Mouse (Mus musculus): ENCODE measurements around the gene Tmc3.

The Tmc3 gene

DNA sequence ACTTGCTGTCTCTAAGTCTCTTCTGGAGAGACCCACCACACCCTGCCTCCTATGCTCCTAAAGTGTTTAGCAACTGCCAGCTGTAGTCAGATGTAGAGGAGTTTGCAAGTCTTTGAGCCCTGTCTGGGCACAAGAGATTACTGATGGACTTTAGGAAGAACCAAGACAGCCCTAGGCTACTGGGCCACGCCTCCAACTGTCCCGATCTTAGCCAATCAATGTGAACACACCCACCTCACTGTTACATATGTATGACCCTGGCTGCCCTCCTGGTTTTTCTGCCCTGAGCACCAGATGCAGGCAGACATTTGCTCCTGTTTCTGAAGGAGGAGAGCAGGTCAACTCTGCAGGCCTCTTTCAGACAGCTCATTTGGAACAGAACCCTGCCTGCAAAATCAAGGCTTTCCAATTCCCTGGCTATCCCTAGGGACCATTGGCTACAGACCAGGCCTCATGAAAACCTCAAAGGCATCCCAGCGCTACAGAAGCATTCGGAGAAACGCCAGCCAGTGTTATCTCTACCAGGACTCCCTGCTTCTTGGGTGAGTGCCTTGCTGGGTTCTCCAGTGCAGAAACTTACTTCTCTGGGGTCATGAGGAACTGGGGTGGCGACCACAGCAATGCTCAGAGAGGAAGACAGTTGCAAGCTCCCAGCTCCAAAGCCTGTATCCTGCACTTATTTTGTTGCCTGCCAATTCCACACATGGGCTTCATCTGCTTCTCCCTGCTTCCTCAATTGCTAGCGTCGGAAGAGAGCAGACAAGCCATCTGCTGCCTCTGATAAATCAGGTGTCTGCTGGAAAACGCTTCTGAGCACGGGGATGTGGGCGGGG lies at the start of gene Tmc3:
Gene Tmc3, plus strand, starts transcription at position 289 of the 833 bp plus-strand sequence.
- DNase-seq (ENCODE audit: low read depth, low spot score) = no peak

DNA sequence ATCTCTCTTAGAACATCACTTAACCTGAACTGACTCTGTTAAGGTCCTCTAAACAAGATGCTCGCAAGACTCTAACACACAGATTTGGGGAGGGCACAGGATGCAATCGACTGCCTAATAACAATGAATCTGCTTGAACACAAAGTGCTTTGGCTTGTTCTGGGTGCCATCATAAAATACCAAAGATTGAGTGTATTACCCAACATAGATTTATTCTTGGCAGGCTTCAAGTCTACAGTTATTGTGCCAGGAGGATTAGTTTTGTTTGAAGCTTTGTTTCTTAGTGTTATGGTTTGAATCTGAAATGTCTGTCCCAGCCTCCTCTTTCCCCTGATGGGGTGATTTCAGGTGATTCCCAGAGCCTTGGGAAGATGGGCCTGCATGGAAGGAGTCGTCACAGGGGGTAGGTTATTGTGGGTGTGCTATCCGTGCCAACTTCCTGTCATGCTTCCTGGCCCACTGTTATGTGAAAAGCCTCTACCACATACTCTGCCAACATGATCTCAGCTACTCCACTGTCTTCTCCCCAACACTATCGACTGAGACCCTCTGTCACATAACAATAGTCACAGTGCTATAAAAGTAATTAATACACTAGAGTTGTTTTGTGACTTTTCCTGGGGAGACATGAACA lies 43.1 kb upstream of the Tmc3 start:
- no peak for DNase-seq (ENCODE audit: low read depth, low spot score)

DNA sequence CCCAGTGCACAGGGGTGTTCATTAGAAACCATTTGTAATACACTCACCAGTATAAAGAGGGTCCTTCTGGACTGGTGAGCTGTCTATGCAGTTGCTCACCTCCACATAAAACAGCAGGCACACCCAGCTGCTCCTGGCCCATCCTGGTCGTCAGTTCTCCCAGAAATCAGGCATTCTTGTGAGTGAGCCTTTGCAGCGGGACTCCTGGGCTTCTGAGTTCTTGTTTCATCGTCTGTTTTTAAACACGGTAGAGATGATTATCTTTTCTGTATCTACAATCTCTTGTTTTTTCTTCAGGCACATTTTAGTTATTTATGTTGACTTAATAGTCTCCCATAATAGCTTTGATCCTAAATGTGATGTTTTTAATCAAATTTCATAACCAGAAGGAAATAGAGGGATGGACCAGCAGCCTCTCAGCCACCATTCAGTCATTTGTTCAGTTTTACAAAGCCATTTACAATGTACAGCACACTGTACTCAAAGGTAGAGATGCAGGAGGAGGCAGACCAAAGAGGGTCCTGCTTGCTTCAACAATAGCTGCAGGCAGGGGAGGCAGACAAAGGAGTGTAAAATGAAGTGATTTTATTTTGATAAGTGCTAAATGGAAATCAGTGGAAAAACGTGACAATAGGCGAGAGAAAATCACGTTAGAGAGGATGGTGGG lies 35.9 kb upstream of the Tmc3 start:
- no peak for DNase-seq (ENCODE audit: low read depth, low spot score)

DNA sequence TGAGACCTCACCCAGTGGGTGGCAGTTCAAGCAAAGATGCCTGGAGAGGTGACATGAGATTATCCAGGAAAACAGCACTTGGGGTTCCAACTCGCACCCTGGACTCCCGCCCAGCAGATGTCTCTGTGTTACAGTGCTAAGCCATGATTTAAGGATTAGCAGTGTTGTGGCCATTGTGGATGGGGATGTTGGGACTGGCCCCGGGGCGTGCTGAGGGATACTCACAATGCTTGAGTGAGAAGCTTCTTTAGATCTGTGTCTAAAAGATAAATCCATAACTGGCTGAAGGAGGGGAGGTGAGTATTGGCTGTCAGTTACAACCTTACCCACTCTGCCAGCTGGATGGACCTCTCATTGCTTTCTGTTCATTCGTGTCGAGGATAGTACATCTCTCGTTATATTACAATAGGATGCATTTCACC lies 35.4 kb upstream of the Tmc3 start:
- no peak for DNase-seq (ENCODE audit: low read depth, low spot score)

DNA sequence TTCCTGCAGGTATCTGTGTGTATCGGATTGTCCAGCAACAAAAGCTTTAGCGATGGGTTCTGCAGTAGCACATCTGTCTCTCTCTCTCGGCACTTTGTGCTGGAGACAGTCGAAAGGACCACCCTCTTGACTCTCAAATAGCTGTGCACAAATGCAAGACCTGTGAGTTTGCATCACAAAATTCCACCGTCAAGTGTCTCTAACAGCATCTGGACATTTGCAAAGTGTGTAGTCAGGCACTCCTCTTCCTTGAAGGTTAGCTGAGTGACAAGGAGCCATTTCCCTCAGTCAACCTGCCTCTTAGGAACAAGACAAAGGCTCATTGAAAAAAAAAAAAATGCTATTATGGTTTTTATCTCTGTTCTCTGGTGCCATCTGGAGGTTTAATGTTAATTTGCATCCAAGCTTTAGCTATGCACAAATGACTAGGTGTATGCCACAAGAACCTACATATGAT lies 34.7 kb upstream of the Tmc3 start:
- peak; percentile 44 for DNase-seq (ENCODE audit: low read depth, low spot score)

DNA sequence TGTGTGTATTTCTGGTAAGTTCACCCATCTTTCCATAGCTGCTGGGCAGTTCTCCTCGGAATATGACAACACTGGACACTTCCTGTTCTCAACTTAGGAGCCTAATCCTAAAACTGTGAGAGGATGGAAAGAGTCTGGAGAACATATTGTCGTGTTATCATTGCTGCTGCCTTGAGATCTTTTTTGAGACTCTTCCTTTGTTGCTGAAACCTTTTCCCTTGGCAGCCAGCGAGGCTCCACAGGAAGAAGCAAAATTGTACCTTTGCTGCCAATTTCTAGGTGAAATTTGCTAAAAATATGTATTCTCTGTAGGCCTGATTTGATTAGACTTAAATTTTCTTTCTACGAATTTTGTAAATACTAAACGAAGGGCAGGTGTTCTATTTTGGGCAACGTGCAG lies 30.2 kb upstream of the Tmc3 start:
- DNase-seq (ENCODE audit: low read depth, low spot score) = no peak

DNA sequence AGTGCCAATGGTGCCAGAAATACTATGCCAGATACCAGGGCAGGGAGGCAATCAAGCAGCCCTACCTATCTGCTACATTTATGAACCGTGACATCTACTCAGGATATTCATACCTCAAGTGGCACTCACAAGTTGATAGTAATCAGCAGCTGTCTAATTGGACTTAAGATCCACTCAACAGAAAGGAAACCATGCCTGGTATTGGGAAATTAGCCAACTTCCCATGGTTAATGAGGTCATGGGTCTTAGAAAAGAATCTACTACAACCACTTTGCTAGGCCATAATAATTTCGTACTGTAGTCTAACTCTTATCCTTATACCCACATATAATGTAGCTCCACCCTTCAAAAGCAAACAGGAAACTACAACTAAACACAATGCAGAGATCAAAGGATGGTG lies 28.2 kb upstream of the Tmc3 start:
- DNase-seq (ENCODE audit: low read depth, low spot score) = no peak

DNA sequence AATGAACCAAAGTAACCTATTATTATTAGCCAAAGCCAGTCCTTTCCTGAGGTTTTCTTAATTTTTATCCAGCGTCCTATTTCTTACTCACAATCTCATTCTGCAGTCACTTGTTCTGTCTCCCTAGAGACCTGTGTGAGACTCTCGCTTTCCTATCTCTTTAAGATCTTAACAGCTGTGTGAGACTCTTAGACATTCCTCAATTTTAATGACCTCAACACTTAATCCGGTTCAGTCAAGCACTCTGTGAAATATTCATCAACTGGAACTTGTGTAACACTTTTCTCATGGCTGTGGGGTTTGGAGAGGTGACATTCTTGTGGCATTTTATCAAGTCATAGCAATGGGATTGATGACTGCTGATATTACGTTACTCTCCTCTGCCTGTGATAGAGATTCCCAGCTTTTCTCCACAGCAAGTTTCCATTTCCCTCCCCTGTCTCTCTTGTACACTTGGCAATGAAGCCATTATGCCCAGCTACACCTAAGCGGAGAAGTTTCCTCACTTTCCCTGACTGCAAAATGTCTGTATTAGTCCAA lies 25.9 kb upstream of the Tmc3 start:
- DNase-seq (ENCODE audit: low read depth, low spot score) = no peak

DNA sequence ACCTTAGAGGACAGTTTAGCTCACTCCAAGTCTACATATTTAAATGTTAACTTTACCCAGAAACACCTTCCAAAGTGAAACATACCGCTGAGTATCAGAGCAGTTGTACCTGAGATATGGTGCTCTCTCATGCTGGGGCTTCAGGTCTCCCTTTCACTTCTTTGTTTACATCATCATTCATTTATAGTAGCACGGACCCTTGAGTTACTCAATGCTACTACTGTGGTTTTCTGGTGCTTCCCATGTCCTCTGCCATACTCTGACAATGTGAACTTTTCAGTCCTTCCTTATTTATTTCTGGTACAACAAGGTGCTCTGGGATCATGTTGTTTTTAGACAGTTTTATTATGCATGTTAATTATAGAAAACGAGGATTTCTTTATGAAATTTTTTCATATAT lies 25.2 kb upstream of the Tmc3 start:
- DNase-seq (ENCODE audit: low read depth, low spot score) = no peak

DNA sequence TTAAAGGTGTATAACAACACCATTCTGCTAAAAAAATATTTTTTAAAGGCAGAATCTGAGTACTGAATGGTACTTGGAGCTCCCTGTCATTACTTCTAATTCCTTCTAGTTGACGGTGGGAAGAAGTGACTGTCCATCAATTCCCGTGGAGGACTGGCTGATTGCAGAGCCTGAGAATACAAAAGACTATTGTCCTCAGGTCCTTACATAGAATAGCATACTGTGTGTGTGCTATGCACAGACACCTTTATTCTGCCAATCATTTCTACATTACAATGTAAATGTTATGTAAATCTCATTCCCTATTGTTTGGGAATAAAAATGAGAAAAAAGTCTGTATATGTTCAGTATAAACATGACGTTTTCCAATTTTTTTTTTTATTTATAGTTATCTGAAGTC lies 22.9 kb upstream of the Tmc3 start:
- no peak for DNase-seq (ENCODE audit: low read depth, low spot score)

DNA sequence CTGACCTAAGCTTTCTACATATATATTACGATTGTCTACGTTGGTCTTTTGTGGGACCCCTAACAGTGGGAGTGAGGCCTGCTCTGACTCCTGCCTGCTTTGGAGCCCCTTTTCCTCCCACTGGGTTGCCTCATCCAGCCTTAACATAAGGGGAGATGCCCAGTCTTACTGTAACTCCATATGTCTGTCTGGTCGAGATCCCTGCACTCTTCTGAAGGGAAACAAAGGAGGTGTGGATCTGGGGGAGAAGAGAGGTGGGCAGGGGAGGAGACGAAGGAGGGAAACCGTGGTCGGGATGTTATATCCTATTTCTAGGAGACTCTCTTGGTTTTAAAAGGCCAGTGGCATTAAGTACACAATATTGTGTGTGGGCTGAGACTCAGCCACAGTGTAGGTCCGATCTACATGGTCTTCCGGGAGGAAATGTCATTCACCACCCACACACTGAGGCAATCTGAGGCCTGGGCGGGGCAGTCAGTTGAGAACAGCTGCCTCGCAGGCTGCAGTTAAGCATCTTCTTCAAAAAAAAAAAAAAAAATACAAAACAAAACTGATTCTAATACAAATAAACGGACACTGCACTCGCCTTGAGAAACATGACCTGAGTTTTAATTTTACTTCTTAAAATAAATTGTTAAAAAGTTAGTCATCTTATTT lies 20.0 kb upstream of the Tmc3 start:
- peak; percentile 52 for DNase-seq (ENCODE audit: low read depth, low spot score)

DNA sequence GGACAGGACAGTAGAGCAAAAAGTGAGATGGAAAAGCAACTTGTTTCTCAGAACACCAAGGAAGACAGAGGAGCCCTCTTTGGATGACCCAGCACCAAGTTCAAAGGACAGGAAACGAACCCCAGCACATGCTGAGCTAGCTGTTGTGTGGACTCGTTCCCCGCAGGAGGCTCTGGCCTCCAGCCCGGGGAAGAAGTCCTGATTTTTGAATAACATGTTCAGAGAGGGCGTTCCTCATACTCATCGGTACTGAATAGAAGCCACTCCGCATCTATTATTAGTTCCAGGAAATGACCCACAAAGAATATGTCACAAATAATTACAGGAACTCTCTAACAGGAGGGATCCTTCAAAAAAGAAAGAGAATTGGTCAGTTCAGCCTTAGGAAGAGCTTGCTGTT lies 18.8 kb upstream of the Tmc3 start:
- DNase-seq (ENCODE audit: low read depth, low spot score) = peak; percentile 11

DNA sequence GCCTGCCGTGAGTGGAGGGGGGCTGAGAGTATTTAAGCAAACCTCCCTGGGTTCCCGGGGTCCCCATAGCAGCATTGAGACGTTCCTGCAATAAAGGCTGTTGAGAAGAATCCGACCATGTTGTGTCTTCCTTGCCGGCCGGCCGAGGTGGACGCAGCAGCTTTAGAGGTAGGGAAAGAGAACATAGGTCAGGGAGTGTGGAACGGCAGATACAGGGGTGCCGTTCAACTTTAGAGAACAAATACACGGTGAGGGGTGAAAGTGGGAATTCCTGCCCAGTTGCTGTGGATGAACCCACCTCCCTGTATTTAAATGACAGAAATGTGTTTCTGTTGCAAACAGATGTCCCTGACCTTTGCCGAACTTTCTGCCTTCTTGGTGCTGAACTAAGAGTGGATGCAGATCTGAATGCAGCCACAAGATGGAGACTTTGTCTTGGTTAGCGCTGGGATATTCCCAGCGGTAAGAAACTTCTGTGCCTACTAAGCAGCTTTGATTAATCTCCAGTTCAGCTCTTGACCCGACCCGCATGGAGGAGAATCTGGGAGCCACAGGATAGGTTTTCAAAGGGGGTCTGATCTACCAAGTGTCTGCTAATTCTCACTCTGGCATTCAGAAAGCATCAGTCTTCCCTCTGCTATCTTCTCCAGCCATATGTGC lies 16.8 kb upstream of the Tmc3 start:
- peak; percentile 85 for DNase-seq (ENCODE audit: low read depth, low spot score)

DNA sequence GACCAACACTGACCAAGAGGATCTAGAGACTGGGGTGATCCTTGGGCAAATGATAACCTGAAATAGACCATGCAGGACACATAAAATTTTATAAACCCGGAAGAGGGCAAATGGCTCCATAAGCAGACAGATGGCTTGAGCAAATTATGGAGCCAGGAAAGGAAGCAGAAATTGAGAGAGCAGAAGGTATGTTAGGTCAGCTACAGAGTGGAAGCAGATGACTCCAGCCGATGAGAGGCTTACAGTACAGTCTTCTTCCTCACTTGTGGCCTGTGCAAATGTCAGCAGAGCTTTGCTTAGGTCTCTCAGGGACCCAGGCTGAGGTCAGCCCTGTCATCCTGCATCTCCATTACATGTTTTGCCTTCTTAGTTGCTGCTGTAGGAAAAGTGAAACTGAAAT lies 15.9 kb upstream of the Tmc3 start:
- no peak for DNase-seq (ENCODE audit: low read depth, low spot score)

DNA sequence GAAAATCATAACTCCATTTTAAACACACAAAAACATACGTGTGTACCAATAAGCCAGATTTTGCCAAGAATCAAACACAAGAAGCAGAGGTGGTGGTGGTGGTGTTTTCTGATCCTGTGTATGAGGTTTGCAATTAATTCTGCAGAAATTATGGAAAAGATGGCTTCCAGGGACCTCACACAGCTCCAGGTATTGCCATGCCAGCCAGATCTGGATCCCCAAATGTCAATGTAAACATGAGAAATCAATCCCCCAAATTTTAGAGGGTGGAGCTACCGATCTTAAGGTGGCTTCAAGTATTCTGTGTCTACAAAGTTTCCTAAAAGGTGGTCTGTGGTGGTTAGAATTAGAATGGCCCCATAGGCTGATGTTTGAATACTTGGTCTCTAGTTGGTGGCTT lies 15.3 kb upstream of the Tmc3 start:
- no peak for DNase-seq (ENCODE audit: low read depth, low spot score)

DNA sequence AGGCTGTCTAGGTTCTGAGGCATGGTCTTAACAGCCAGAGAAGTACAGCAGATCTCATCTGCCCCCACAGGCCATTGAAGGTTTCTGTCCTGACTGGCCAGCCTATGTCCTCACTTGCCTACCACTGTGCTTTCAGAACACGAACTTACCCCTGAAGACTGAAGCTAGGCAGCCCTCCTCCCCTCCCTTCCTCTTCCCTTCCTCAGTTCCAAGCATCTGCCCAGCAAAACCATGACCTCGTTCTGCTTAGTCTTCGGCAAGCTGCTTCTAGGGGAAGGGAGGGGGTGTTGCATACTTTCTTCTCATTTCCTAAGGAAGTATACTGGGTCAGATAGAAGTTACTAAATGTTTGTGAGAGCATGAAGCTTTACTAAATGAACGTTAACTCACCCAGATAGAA lies 13.7 kb upstream of the Tmc3 start:
- DNase-seq (ENCODE audit: low read depth, low spot score) = no peak

DNA sequence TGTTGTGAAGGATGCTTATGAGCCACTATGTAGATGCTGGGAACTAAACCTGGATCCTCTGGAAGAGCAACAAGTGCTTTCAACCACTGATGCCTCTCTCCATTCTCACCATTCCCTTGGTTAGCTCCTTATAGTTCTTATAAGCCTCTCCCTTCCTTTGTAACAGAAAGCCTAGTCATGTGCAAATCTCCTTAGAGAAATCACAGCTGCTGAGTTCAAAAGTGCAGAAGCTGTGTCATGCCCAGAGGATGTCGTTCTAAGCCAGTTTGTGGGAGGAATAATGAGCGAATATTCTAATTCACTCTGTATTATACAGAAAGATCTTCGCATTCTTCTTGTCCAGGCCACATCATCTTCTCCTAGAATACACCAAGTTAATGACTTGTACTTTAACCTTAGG lies 12.8 kb upstream of the Tmc3 start:
- no peak for DNase-seq (ENCODE audit: low read depth, low spot score)

DNA sequence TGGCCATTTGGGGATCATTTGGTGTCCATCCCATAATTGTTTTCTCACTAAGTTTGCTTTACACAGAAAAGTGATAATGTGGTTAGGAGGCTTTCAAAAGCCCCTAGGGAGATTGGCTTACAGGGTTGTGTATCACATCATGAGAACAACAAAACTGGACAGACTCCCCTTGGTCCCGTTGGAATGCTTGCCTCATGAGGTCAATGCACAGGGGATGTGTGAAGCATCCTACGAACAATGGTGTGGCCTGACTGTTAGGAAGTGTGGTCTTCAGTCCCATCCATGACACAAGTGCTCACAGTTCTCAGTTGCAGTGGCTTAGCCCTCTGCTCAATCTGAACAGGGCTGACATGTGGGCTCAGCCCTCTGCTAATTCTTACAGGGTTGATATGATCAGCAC lies 12.3 kb upstream of the Tmc3 start:
- DNase-seq (ENCODE audit: low read depth, low spot score) = no peak

DNA sequence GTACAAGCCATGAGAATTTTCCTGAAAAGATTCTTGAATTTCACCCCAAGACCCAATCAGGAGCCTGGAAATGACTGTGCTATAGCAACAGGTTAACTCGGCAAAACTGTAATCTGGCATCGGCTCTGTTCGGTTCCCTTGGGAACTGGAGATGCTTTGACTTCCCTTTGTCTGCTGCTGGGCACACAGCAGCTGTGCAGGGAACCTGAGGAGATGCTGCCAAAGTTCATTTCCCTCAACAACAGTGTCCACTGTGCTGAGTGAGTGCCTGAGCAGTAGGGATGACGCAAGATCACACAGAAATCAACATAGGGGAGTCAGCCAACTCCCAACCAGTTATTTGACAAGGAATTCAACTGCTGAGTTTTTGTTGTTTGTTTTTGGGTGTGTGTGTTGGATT lies 3.8 kb upstream of the Tmc3 start:
- no peak for DNase-seq (ENCODE audit: low read depth, low spot score)

DNA sequence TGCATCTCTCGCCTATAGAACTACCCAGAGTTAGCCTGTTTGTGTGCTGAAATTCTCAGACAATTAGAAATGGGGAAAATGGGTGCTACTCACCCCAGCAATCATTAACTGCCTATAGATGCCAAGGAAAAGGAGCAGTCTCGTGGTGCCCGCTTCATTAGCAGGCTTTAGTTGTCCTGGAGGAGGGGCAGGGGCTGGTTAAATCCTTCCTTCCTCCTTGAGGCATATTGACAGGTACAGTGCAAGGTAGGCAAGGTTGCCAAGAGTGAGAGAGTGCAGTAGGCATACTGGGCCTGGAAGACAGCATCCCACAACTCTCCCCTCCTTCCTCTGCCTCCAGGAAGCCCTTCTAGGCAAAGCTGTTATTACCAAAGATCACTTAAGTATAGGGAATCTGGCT lies 9.3 kb downstream of the Tmc3 start:
- no peak for DNase-seq (ENCODE audit: low read depth, low spot score)

DNA sequence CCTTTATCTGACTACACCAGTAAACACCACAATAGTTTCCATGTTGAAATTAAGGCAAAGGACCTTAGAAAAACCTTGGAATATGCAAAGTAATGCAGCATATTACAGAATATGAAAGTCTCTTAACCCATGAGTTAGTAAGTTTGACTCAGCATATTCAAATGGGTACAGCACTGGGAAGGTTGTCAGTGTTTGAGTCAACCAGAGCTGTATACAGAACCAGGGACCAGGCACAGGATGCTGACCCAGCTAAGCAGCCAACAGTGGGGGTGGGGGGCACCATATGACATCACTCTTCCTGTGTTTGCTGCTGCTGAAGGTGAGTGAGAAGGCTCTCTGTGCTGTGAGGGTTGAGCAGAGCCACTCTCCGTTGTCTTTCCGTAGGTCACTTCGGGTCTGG lies 12.3 kb downstream of the Tmc3 start:
- no peak for DNase-seq (ENCODE audit: low read depth, low spot score)

Data from A20 (cell line).